Mouse (Mus musculus) G1E-ER4 (cell line): ENCODE data around the gene Trim43b. TPM values are rescaled to one million over a fixed set of nuclear protein-coding genes. Genes with fewer than 3 reads are reported as not detected.
"Not testable (repeated sequence)": the region's sequence is repeated elsewhere in the genome, so short reads cannot be mapped to it uniquely, and the experiment has no call there.

Experiments
- GATA1 ChIP-seq: IDR thresholded peaks from one replicate; pipeline ENCODE4 v1.8.0; 2012; ENCODE audit warnings: low read length, inconsistent platforms
- polyA plus RNA-seq: library from polyadenylated mRNA; stranded (reverse); fragments of >175 nt; gene quantifications from 2 replicates; pipeline ENCODE4 v1.2.3, GENCODE M21; 2012

The Trim43b gene
- polyA plus RNA-seq: not detected in 2 replicates

DNA sequence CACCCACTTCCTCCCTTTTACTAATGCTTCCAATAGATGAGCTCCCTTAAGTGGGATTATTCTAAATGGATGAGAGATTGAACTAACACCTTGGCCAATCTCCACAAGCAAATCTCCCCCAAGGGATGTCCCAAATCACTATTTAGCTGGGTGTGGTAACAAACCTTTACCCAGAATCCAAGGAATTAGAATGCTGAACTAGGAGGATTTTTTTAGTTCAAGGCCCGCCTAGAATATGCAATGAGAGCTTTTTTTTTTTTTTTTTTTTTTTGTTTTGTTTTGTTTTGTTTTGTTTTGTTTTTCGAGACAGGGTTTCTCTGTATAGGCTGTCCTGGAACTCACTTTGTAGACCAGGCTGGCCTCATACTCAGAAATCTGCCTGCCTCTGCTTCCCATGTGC lies at the start of gene Trim43b:
Trim43b (minus strand) TSS at position 101 of the 400 bp plus-strand sequence.
- not testable (repeated sequence) for TF ChIP-seq GATA1

Other genes starting within 250 kb of the Trim43b start
- not detected in 2 replicates for gene Bcl2a1a, start 135.9 kb downstream of the Trim43b start, polyA plus RNA-seq
- not detected in 2 replicates for gene Bcl2a1b, start 106.4 kb upstream of the Trim43b start, polyA plus RNA-seq
- gene Gm29094, start 106.5 kb upstream of the Trim43b start, polyA plus RNA-seq: not detected in 2 replicates
- 1.9 and 3.7 TPM in 2 replicates for gene Mthfs, start 117.8 kb upstream of the Trim43b start, polyA plus RNA-seq